Mouse (Mus musculus) cerebellum, adult (tissue): ENCODE results near the gene Usp46.
"Not testable (repeated sequence)": the region's sequence is repeated elsewhere in the genome, so short reads cannot be mapped to it uniquely, and the experiment has no call there.

Experiments
- ATAC-seq: cut with Nextera tagmentation; 2 replicates; pipeline ENCODE4 v1.9.2; 2017; ENCODE audit warnings: mild to moderate bottlenecking, moderate library complexity, mixed read lengths; ENCODE audit not compliant: insufficient number of reproducible peaks, low FRiP score, low TSS enrichment

Gene Usp46

DNA sequence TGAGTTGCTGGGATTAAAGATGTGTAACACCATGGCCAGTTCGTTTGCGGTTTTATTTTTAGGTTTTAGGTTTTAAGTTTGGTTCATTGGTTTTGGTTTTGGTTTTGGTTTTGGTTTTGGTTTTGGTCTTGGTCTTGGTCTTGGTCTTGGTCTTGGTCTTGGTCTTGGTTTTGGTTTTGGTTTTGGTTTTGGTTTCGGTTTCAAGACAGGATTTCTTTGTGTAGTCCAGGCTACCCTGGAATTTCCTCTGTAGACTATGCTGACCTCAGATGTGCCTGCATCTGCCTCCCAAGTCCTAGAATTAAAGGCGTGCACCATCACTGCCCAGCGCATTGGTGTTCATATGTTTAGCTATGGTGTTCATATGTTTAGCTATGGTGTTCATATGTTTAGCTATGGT lies 109.6 kb downstream of the Usp46 start:
- not testable (repeated sequence) for ATAC-seq

DNA sequence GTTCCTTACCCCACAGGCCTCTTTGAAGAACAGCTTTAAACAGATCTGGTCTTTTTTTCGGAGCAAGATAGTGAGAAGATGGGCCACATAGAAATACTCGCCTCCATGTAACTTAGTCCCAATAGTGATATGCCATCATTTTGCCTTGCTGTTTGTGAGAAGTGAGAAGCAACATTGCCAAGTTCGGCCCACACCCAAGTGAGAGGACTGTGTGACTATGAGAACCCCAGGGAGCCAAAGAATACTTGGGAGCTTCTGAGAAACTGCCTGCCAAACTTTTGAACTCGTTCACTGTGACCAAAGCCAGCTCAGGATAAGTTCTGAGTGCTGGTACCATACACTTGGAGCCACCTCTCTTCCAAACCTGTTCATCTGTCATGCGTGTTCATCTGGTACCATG lies 110.1 kb downstream of the Usp46 start:
- no peak for ATAC-seq

DNA sequence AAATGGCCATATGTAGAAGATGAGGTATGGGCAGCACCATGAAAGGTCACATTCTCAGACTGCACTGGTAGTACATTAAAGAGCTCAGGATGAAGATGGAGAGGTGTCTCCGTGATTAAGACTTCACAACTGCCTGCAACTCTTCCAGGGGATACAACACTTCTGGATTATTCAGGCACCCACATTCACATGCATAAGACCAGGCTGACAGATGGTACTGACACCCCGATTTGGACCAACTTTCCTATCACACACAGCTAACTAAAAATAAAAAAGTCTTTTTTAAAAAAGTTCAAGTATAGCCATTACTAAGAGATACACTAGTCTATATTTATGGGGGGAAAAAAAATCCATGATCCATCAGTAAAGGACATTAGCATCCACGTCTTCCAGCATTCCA lies 112.5 kb downstream of the Usp46 start:
- ATAC-seq, result no peak

DNA sequence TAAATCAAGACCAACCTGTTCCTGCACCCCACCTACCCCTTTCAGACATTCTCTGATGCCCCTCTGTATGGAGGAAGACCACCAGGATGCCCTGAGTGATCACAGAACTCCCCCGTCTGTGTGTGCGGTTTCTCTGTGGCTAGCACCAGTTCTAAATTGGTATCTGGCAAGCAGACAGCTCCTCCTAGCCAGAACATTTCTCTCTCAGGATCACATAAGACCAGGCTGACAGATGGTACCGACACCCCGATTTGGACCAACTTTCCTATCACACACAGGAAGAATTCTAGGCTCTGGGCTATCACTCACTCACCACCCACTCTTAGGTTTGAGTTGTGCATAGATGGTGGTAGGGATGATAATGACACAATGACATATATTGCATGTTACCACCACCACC lies 113.2 kb downstream of the Usp46 start:
- ATAC-seq, result peak; percentile 78

DNA sequence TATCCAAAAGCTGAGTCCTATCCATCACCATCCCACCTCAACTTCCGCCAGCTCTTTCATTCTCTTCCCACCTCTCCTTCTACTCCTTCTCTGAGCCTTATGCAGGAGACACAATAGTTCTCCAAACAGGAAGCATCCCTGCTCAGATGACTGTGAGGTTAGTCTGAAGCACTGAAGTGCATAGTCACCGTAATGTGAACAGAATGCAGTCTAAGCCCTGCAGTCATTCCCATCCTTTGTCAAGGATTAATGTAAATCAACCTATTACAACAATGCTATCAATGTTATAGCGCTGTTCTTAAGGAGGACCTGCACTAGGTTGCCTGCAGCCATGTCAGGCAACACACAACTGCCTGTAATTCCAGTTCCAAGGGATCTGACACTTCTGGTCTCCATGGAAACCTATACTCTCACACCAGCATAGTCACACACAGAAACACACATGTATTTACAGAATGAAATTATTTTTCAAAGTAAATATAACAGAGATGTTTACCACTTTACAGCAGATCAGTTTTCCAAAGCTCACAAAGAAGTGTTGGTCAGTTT lies 115.1 kb downstream of the Usp46 start:
- no peak for ATAC-seq

DNA sequence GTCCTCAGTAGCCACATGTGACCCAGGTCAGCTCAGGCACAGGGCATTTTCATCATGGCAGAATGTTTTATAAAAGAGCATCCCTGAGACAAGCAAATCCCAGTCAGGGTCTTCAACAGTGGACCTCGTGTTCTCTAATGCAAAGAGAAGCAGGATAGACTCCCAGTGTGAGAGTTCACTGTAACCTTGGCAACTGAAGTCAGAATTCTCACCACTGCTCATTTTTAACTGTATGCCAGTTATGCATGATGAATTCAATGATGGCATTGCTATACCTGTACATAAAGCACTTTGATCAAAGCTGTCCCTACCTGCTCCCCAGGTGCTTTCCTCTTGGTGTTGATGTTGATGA lies 116.6 kb downstream of the Usp46 start:
- ATAC-seq, result no peak

DNA sequence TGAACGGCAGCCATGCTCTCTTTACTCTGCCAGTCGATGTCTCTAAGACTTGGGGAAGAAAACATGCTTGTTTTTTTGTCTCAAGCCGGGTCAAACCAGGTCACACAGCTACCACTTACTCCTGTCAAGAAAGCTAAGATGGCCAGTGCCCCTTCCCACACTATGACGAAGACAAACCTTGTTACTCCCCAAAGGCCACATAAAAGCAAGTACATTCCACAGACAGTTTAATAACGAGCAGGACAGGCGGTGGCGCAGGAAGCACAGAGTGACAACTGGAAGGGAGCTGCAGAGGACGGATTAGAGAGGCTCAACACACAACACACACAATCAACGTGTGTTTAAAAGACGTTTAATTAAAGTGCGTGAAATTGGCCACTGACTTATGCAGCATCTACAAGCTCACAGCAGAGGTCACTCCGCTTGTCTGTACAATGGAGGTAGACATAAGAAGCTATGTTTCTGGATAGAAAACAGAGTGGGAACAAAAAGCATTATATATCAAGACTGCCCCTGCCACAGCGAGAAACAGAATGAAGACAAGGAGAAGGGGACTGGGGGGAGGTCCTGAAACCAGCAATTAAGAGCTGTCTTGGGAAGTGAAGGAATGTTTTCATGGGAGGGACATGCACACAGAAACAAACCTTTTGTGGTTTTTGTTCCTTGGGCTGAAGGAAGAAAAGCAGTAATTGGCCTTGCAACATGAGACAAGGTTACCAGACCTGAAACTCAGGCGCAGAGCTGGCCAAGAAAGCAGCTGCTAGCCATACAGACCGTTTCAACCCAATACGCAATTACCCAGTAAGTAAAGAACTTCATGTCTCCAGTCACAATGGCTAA lies 117.2 kb downstream of the Usp46 start:
- ATAC-seq, result no peak
